Mouse (Mus musculus) ES-E14 (cell line): ENCODE measurements at regions not wholly inside any gene's neighbourhood (a gene's known extent, or its start where the extent isn't known, plus 50 kb on each side); places are given as distances from the start of the nearest gene placed in this dataset.

Source experiments
- DNase-seq: peaks from one replicate; pipeline ENCODE4 v3.0.0-alpha.2; 2013; ENCODE audit warnings: low read depth, low spot score
- H3K27ac ChIP-seq: 2 replicates; pipeline ENCODE4 v1.5.1; 2012; ENCODE audit warnings: low read depth, mild to moderate bottlenecking, low read length, moderate library complexity, mixed read lengths; ENCODE audit not compliant: poor library complexity, insufficient read depth, severe bottlenecking
- H3K36me3 ChIP-seq: 2 replicates; pipeline ENCODE4 v1.6.1; 2012; ENCODE audit warnings: mild to moderate bottlenecking, low read length, moderate library complexity, mixed read lengths; ENCODE audit not compliant: control insufficient read depth, poor library complexity, insufficient read depth, severe bottlenecking
- H3K4me1 ChIP-seq, 2 experiments: fragments of 150-350 bp in 1 of 2; sonication (generic) in 1 of 2; 2 replicates each; pipeline ENCODE4 v1.6.1; 2012; ENCODE audit warnings: low read length in 2 of 2, mild to moderate bottlenecking in 1 of 2, mixed read lengths in 1 of 2; ENCODE audit not compliant: control insufficient read depth in 2 of 2, insufficient read depth in 2 of 2, poor library complexity in 1 of 2
- H3K4me3 ChIP-seq, 2 experiments: fragments of 150-350 bp in 1 of 2; sonication (generic) in 1 of 2; 2 replicates each; pipeline ENCODE4 v1.5.1; 2012; ENCODE audit warnings: low read length in 2 of 2, low read depth in 1 of 2, mild to moderate bottlenecking in 1 of 2, mixed read lengths in 1 of 2; ENCODE audit not compliant: insufficient read depth in 1 of 2, poor library complexity in 1 of 2, severe bottlenecking in 1 of 2
- H3K9ac ChIP-seq: 2 replicates; pipeline ENCODE4 v1.6.1; 2012; ENCODE audit warnings: low read depth, mild to moderate bottlenecking, low read length, mixed read lengths; ENCODE audit not compliant: poor library complexity, insufficient read depth, severe bottlenecking
- H3K9me3 ChIP-seq: fragments of 150-350 bp; sonication (generic); 2 replicates; pipeline ENCODE4 v1.6.1; 2012; ENCODE audit warnings: low read depth, mild to moderate bottlenecking, low read length; ENCODE audit not compliant: control insufficient read depth, insufficient read depth
- CHD2 ChIP-seq: IDR thresholded peaks from 2 replicates; pipeline ENCODE4 v1.6.1; 2014; ENCODE audit warnings: mild to moderate bottlenecking, low read depth, low read length, inconsistent platforms
- HCFC1 ChIP-seq: IDR thresholded peaks from 2 replicates; pipeline ENCODE4 v1.6.1; 2012; ENCODE audit warnings: low read length, inconsistent platforms, borderline replicate concordance; ENCODE audit not compliant: insufficient read depth
- MAFK ChIP-seq: IDR thresholded peaks from 2 replicates; pipeline ENCODE4 v1.6.1; 2014; ENCODE audit warnings: mild to moderate bottlenecking, low read depth, low read length, inconsistent platforms; ENCODE audit not compliant: insufficient read depth
- ZC3H11A ChIP-seq: IDR thresholded peaks from 2 replicates; pipeline ENCODE4 v1.6.1; 2012; ENCODE audit warnings: low read depth, mild to moderate bottlenecking, inconsistent platforms, low read length, borderline replicate concordance
- ZNF384 ChIP-seq: IDR thresholded peaks from 2 replicates; pipeline ENCODE4 v1.6.1; 2012; ENCODE audit warnings: low read depth, low read length, inconsistent platforms
- in situ Hi-C, 2 experiments: fragments of 600-800 bp; cut with MboI; formaldehyde crosslinking; loops; one replicate each; pipeline ENCODE4 v1.15.1; 2025; ENCODE audit warnings: low sequenced_read_pairs in 2 of 2, inconsistent platforms in 1 of 2; ENCODE audit not compliant: unreplicated experiment in 2 of 2

GRCm38 (mm10) chr4:22949422-22949821, 461.3 kb upstream of the Pou3f2 start:
- no peak overlapping the region for H3K27ac ChIP-seq
- no peaks in the 10 kb centered on the region for H3K36me3 ChIP-seq
- TF ChIP-seq MAFK = no peak
- no peak for TF ChIP-seq HCFC1
- TF ChIP-seq ZNF384 = no peak
- no peak for TF ChIP-seq CHD2
- no peak for TF ChIP-seq ZC3H11A
- in situ Hi-C loops = no loop called here
- H3K9me3 ChIP-seq = no peaks in the 10 kb centered on the region
- H3K4me1 ChIP-seq = no peaks in the 10 kb centered on the region
- DNase-seq = no peak
- no peak overlapping the region for H3K9ac ChIP-seq
- H3K4me3 ChIP-seq = no peak overlapping the region

GRCm38 (mm10) chr4:22948880-22949279, 460.7 kb upstream of the Pou3f2 start:
- no peaks in the 10 kb centered on the region for H3K4me1 ChIP-seq
- no peaks in the 10 kb centered on the region for H3K36me3 ChIP-seq
- no peak overlapping the region for H3K9ac ChIP-seq
- no peak overlapping the region for H3K4me3 ChIP-seq
- no peak for TF ChIP-seq CHD2
- no peak for TF ChIP-seq MAFK
- TF ChIP-seq ZC3H11A = no peak
- no peak for TF ChIP-seq ZNF384
- no peak for TF ChIP-seq HCFC1
- DNase-seq = no peak
- H3K9me3 ChIP-seq = no peaks in the 10 kb centered on the region
- no peak overlapping the region for H3K27ac ChIP-seq
- in situ Hi-C loops = no loop called here

DNA sequence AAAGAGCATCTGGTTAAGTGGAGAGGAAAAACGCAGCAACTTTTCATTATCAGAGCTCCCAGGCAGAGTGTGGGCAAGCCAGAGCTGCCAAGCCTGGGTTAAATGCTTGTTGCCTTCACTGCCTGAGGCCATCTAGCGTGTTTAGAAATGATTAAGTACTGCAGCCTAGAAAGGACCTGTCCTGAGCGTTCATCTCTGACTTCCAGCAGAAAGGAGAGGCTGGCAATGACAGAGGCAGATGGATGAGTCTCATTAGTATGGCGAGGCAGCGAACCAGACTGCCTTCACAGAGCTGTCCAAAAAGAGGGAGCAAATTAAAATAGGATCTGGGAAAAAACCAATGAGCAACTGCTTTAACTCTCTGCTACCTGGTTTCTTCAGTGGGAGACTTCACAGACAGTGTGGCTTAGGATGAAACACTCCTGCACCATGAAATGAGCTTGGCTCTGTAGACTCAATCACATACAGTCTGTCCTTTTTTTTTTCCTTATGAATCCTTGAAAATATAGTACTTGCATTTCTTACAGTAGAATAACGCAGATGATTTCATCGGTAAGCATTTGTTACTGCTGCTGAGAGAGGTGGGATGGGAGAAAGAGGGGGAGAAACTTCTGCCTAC, 458.7 kb upstream of the Pou3f2 start:
- Histone ChIP-seq H3K9ac (no peak overlapping the region), H3K4me3 (no peak overlapping the region), H3K9me3 (no peaks in the 10 kb centered on the region), H3K36me3 (no peaks in the 10 kb centered on the region), H3K27ac (no peak overlapping the region), H3K4me1 (no peaks in the 10 kb centered on the region)
- in situ Hi-C loops = no loop called here
- TF ChIP-seq MAFK (no peak), ZNF384 (no peak), HCFC1 (no peak), CHD2 (no peak), ZC3H11A (no peak)
- DNase-seq = no peak

GRCm38 (mm10) chr4:22938302-22938701, 450.1 kb upstream of the Pou3f2 start:
- Histone ChIP-seq H3K4me3 (no peak overlapping the region), H3K9ac (no peak overlapping the region), H3K4me1 (no peaks in the 10 kb centered on the region), H3K27ac (no peak overlapping the region), H3K36me3 (no peaks in the 10 kb centered on the region), H3K9me3 (no peaks in the 10 kb centered on the region)
- TF ChIP-seq HCFC1 (no peak), ZNF384 (no peak), CHD2 (no peak)
- no peak for DNase-seq
- in situ Hi-C loops = no loop called here

GRCm38 (mm10) chr4:22924181-22924580, 436.0 kb upstream of the Pou3f2 start:
- Histone ChIP-seq H3K27ac (no peak overlapping the region), H3K4me3 (no peak overlapping the region), H3K9ac (no peak overlapping the region), H3K9me3 (no peaks in the 10 kb centered on the region), H3K36me3 (no peaks in the 10 kb centered on the region), H3K4me1 (no peaks in the 10 kb centered on the region)
- in situ Hi-C loops = no loop called here
- no peak for DNase-seq
- TF ChIP-seq HCFC1 (no peak), CHD2 (no peak), ZNF384 (no peak)
